ENCODE assay signal across 21 mouse cellular contexts in genomic region chr16:29815632-29816337, GRCm38 (mm10).
DNase-seq lines count a peak whose midpoint lies in the region; ATAC-seq and TF ChIP-seq lines count a peak whose summit lies in the region.
"Had no signal": no experiment of that assay in that cellular context is flagged by ENCODE, and none has a peak within 500 bp of the region (broad histone marks: within the 10 kb centered on the region; RNA-seq: fewer than 3 reads in every experiment).

No protein-coding gene starts in this region.

- DNase-seq in heart, adult 11 months: peak; percentile 88
- no peak for DNase-seq in heart, postnatal 36 days
- DNase-seq in lung, embryonic 14.5 days: peak; percentile 52
- DNase-seq in lung, postnatal 10 days: no peak
- peak; percentile 40 for DNase-seq in lung, postnatal 0 days (ENCODE audit: low spot score)
- DNase-seq in frontal cortex, postnatal 36 days (ENCODE audit: low spot score in 2 of 2): no peak
- no peak for DNase-seq in thymus, adult 18-20 months
- DNase-seq: B cell, adult 2 months; cerebellum, adult 9-11 months; gastrocnemius, postnatal 10 days; liver, postnatal 0 days; right cerebral cortex, postnatal 14 days; thymus, postnatal 4 days had no signal

- H3K4me3 ChIP-seq in lung, embryonic 14.5 days (ENCODE audit: low read depth, low read length): no peak overlapping the region
- H3K4me3 ChIP-seq in embryonic facial prominence, embryonic 13.5 days: no peak overlapping the region
- H3K4me3 ChIP-seq in lung, postnatal 0 days (ENCODE audit: low read depth, low read length): no peak overlapping the region
- H3K4me3 ChIP-seq: heart, embryonic 12.5 days; hindbrain, embryonic 10.5 days; limb, embryonic 12.5 days; midbrain, embryonic 12.5 days; myocyte had no signal

- WGBS in lung, embryonic 14.5 days: 69% methylated on average over 10 of the region's 10 CpGs
- 66% methylated on average over 10 of the region's 10 CpGs for WGBS in embryonic facial prominence, embryonic 13.5 days
- 64% methylated on average over 10 of the region's 10 CpGs for WGBS in lung, postnatal 0 days

- TF ChIP-seq EP300 in lung, postnatal 0 days (IDR thresholded peaks at IDR 0.05): no peak

- ATAC-seq in lung, embryonic 14.5 days (ENCODE audit: insufficient read depth): no peak
- ATAC-seq in embryonic facial prominence, embryonic 13.5 days (ENCODE audit: insufficient number of reproducible peaks, insufficient read depth, low FRiP score, low TSS enrichment, low read depth): no peak
- ATAC-seq in lung, postnatal 0 days: no peak
- ATAC-seq: forebrain, embryonic 14.5 days; liver, postnatal 0 days had no signal

- H3K4me1 ChIP-seq in lung, embryonic 14.5 days (ENCODE audit: insufficient read depth): peaks cover 36% of the 10 kb centered on the region
- peaks cover 45% of the 10 kb centered on the region for H3K4me1 ChIP-seq in embryonic facial prominence, embryonic 13.5 days
- H3K4me1 ChIP-seq in lung, postnatal 0 days (ENCODE audit: insufficient read depth, low read depth, low read length): peaks cover 7% of the 10 kb centered on the region; the same call in 1 of the 2 replicates

- H3K27ac ChIP-seq in lung, embryonic 14.5 days (ENCODE audit: low read depth): peak overlapping the region; percentile 98; the same call in 1 of the 2 replicates
- peak overlapping the region; percentile 51; the same call in 1 of the 2 replicates for H3K27ac ChIP-seq in embryonic facial prominence, embryonic 13.5 days
- H3K27ac ChIP-seq in lung, postnatal 0 days (ENCODE audit: low read length): no peak overlapping the region
- H3K27ac ChIP-seq: hindbrain, embryonic 10.5 days; kidney, postnatal 0 days; midbrain, embryonic 12.5 days had no signal

- H3K9ac ChIP-seq in lung, embryonic 14.5 days: no peak overlapping the region
- no peak overlapping the region for H3K9ac ChIP-seq in embryonic facial prominence, embryonic 13.5 days
- H3K9ac ChIP-seq in lung, postnatal 0 days (replicated peaks; ENCODE audit: low read depth): no peak overlapping the region
- H3K9ac ChIP-seq: heart, embryonic 12.5 days; limb, embryonic 12.5 days; liver, postnatal 0 days; midbrain, embryonic 12.5 days had no signal

- intact Hi-C loops in heart, postnatal 36 days (cut with DNase I): loop anchor here (2.0 kb wide), 2 partner anchors 55 to 251 kb away; no protein-coding TSS in a partner anchor

- no peaks in the 10 kb centered on the region for H3K9me3 ChIP-seq in lung, embryonic 14.5 days (ENCODE audit: low read depth, low read length)
- no peaks in the 10 kb centered on the region for H3K9me3 ChIP-seq in embryonic facial prominence, embryonic 13.5 days
- H3K9me3 ChIP-seq in lung, postnatal 0 days (ENCODE audit: low read length): no peaks in the 10 kb centered on the region
- H3K9me3 ChIP-seq: heart, embryonic 12.5 days; hindbrain, embryonic 10.5 days; limb, embryonic 12.5 days; midbrain, embryonic 12.5 days had no signal

- H3K36me3 ChIP-seq in lung, embryonic 14.5 days (ENCODE audit: insufficient read depth): no peaks in the 10 kb centered on the region
- no peaks in the 10 kb centered on the region for H3K36me3 ChIP-seq in embryonic facial prominence, embryonic 13.5 days
- no peaks in the 10 kb centered on the region for H3K36me3 ChIP-seq in lung, postnatal 0 days (ENCODE audit: insufficient read depth, low read length)
- H3K36me3 ChIP-seq: heart, embryonic 12.5 days; hindbrain, embryonic 10.5 days; limb, embryonic 12.5 days; midbrain, embryonic 12.5 days had no signal

- no peaks in the 10 kb centered on the region for H3K27me3 ChIP-seq in lung, embryonic 14.5 days (ENCODE audit: insufficient read depth, low read length)
- H3K27me3 ChIP-seq in embryonic facial prominence, embryonic 13.5 days: peaks cover 3% of the 10 kb centered on the region; the same call in 1 of the 2 replicates
- H3K27me3 ChIP-seq in lung, postnatal 0 days (replicated peaks; ENCODE audit: insufficient read depth, low read length): no peaks in the 10 kb centered on the region

- H3K4me2 ChIP-seq in lung, embryonic 14.5 days: no peak overlapping the region
- no peak overlapping the region for H3K4me2 ChIP-seq in embryonic facial prominence, embryonic 13.5 days
- H3K4me2 ChIP-seq in lung, postnatal 0 days (replicated peaks; ENCODE audit: low read depth, low read length): no peak overlapping the region
- H3K4me2 ChIP-seq: heart, embryonic 12.5 days; limb, embryonic 12.5 days; midbrain, embryonic 12.5 days had no signal

- TF ChIP-seq CTCF in lung, embryonic 14.5 days (IDR thresholded peaks at IDR 0.05; ENCODE audit: low read depth): no peak
- no peak for TF ChIP-seq CTCF in lung, postnatal 0 days (IDR thresholded peaks at IDR 0.05)

Comparison
In these comparisons a context has a peak if more than half of its experiments do, and no peak if none do; other contexts are left out.
1. DNase-seq: peak in heart, adult 11 months (single experiment), lung, embryonic 14.5 days (single experiment) and lung, postnatal 0 days (single experiment); none in heart, postnatal 36 days (0 of 2), lung, postnatal 10 days (single experiment), frontal cortex, postnatal 36 days (0 of 2) and thymus, adult 18-20 months (0 of 2).